Mouse (Mus musculus) cerebellum, postnatal 36 days (tissue): ENCODE measurements at regions not wholly inside any gene's neighbourhood (a gene's known extent, or its start where the extent isn't known, plus 50 kb on each side); places are given as distances from the start of the nearest gene placed in this dataset.

Experiments used
- DNase-seq, 2 experiments: peaks; one replicate each; pipeline ENCODE4 v3.0.0; 2021 to 2022; ENCODE audit warnings: mixed read lengths in 2 of 2

- DNase-seq: no peak
These were observed 158.9 kb downstream of the Rab11fip2 start for GRCm38 (mm10) chr19:59784401-59785046.

DNA sequence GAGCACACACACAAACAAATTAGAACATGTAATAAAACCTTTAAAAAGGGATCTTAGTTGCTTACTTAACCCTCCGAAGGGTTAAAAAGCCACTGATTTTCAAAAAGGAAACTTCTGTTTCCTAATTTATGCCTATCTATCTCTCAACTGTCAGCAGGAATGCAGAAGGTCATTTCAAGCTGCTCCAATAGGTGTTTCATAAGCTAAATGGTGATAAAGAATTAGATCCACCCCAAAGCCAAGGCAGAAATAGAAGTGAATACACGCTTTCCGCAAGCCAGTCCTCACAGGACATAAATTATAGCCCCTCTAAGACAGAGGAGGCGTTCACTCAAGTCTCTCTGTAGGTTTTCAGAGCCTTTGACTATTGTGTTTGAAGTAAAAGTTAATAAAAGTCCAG is 112.2 kb downstream of the Rab11fip2 start:
- DNase-seq: no peak

GRCm38 (mm10) chr19:59837138-59837537 is 106.3 kb downstream of the Rab11fip2 start:
- DNase-seq: no peak

DNA sequence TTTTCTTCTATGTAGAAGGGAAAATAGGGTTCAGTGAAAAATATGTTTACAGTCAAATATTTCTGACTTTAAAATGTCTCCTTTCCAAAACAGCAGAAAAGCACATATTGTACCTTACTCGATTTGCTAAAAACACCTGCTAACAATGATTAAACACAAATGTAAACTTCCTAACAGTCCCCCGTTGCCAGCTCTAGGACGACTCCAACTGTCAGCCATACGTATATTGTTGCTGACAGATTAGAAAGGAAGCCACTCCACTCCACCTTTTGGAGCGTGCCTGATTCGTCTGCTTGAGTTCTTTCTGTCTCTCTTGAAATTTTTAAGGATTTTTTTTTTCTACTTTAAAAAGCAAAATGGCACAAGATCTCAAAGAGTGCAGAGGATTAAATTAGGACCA is 105.8 kb downstream of the Rab11fip2 start:
- no peak for DNase-seq

DNA sequence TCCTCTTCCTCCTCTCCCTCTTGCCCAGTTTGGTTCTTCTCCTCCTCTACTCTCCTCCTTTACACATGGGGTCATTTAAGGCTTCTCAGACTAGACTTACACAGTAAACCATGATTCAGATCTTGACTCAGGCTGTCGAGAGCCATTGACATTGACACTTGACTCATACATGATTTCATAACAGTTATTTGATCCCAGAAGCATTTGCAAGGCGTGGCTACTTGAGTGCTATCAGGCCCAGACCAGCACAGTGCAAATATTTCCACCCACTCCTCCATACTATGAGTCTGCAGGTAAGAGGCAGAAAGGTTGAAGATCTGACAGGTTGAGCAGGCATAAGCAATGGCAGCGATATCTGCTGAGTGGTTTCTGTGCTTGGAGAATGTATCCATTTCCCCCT is 99.2 kb downstream of the Rab11fip2 start:
- DNase-seq: no peak

DNA sequence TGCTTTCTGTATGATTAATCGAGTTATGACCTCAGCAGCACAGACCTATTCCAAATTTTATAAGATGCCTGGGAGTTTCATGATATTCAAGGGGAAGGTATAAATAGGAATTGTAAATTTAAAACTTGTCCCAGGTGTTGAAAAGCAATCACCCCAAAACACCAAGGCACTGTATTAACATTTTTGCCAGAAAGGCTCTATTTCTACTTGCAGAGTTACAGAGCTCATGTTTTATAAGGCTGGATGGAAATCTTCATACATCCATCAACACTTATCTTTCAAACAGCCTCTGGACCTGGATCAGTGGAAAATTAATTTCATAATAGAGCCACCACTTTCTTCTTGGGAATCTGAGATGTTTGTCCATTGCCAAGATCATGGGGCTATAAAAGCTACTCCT is 96.6 kb downstream of the Rab11fip2 start:
- no peak for DNase-seq

GRCm38 (mm10) chr19:59850696-59851095 is 92.8 kb downstream of the Rab11fip2 start:
- DNase-seq: no peak

- no peak for DNase-seq
These were observed 91.3 kb downstream of the Rab11fip2 start for GRCm38 (mm10) chr19:59852011-59852738.
